Mouse (Mus musculus) layer of hippocampus, adult 11-12 months (tissue): ENCODE measurements at regions not wholly inside any gene's neighbourhood (a gene's known extent, or its start where the extent isn't known, plus 50 kb on each side); places are given as distances from the start of the nearest gene placed in this dataset.
A peak's percentile ranks its signal among the peaks of the same experiment; 100 is the strongest.

Source experiments
- DNase-seq: peaks from one replicate; pipeline ENCODE4 v3.0.0; 2022; ENCODE audit warnings: low spot score

GRCm38 (mm10) chr15:87365712-87366361, 178.3 kb upstream of the Fam19a5 start:
- no peak for DNase-seq

- DNase-seq: no peak
These were observed 176.7 kb upstream of the Fam19a5 start for GRCm38 (mm10) chr15:87367381-87367780.

GRCm38 (mm10) chr15:87369381-87369780, 174.7 kb upstream of the Fam19a5 start:
- no peak for DNase-seq

- DNase-seq: no peak
These were observed 174.3 kb upstream of the Fam19a5 start for GRCm38 (mm10) chr15:87369836-87370235.

- no peak for DNase-seq
These were observed 173.3 kb upstream of the Fam19a5 start for GRCm38 (mm10) chr15:87370761-87371160.

GRCm38 (mm10) chr15:87374670-87375069, 169.4 kb upstream of the Fam19a5 start:
- DNase-seq: no peak

GRCm38 (mm10) chr15:87375596-87376194, 168.4 kb upstream of the Fam19a5 start:
- DNase-seq: no peak

GRCm38 (mm10) chr15:87383551-87384265, 160.4 kb upstream of the Fam19a5 start:
- no peak for DNase-seq

- DNase-seq: no peak
These were observed 159.6 kb upstream of the Fam19a5 start for GRCm38 (mm10) chr15:87384279-87385066.

- DNase-seq: no peak
These were observed 157.6 kb upstream of the Fam19a5 start for GRCm38 (mm10) chr15:87386513-87386983.

GRCm38 (mm10) chr15:87391395-87391794, 152.7 kb upstream of the Fam19a5 start:
- no peak for DNase-seq

GRCm38 (mm10) chr15:87398396-87398795, 145.7 kb upstream of the Fam19a5 start:
- DNase-seq: no peak

GRCm38 (mm10) chr15:87405689-87406088, 138.4 kb upstream of the Fam19a5 start:
- peak; percentile 27 for DNase-seq

- no peak for DNase-seq
These were observed 132.1 kb upstream of the Fam19a5 start for GRCm38 (mm10) chr15:87411978-87412377.

- no peak for DNase-seq
These were observed 128.1 kb upstream of the Fam19a5 start for GRCm38 (mm10) chr15:87415996-87416395.

- DNase-seq: peak; percentile 44
These were observed 122.4 kb upstream of the Fam19a5 start for GRCm38 (mm10) chr15:87421743-87422142.

GRCm38 (mm10) chr15:87433306-87433705, 110.8 kb upstream of the Fam19a5 start:
- DNase-seq: no peak

GRCm38 (mm10) chr15:87433901-87434300, 110.2 kb upstream of the Fam19a5 start:
- DNase-seq: no peak

- no peak for DNase-seq
These were observed 108.5 kb upstream of the Fam19a5 start for GRCm38 (mm10) chr15:87435566-87435965.

GRCm38 (mm10) chr15:87437611-87438010, 106.5 kb upstream of the Fam19a5 start:
- DNase-seq: no peak

GRCm38 (mm10) chr15:87458932-87459331, 85.2 kb upstream of the Fam19a5 start:
- DNase-seq: no peak

- DNase-seq: no peak
These were observed 67.9 kb upstream of the Fam19a5 start for GRCm38 (mm10) chr15:87476247-87476646.
